Mouse (Mus musculus) Patski (cell line): Measurements from ENCODE around the gene Chrm2. TPM values are rescaled to one million over a fixed set of nuclear protein-coding genes. Genes with fewer than 3 reads are reported as not detected.

Source experiments
- ATAC-seq: fragments of 100-300 bp; one replicate; pipeline ENCODE4 v1.8.0; 2021
- CTCF ChIA-PET: fragments of 350-600 bp; sonication (Branson Sonifier 250); formaldehyde crosslinking; loops from one replicate; lab custom pipeline; 2022; ENCODE audit warnings: inconsistent platforms; lab: Charles Lee
- POLR2A ChIA-PET: fragments of 350-600 bp; sonication (Branson Sonifier 250); formaldehyde crosslinking; loops from one replicate; lab custom pipeline; 2022; ENCODE audit warnings: antibody characterized with exemption, inconsistent platforms; lab: Charles Lee
- DNase-seq: peaks from one replicate; pipeline ENCODE4 v3.0.0-alpha.2; 2011; ENCODE audit warnings: low read depth, low spot score
- H3K27me3 ChIP-seq: fragments of 371-371 bp; one replicate; pipeline ENCODE4 v1.5.1; 2021
- CTCF ChIP-seq: fragments of 100-300 bp; IDR thresholded peaks from one replicate; pipeline ENCODE4 v1.5.1; 2021
- in situ Hi-C: fragments of 300-500 bp; cut with MboI; formaldehyde crosslinking; loops from 3 replicates; pipeline ENCODE4 v1.11.1; 2018; ENCODE audit warnings: low pct_unique_long_range_greater_than_20kb, mixed read lengths
- polyA plus RNA-seq: library from polyadenylated mRNA; unstranded; gene quantifications from one replicate; pipeline ENCODE4 v1.2.3, GENCODE M21; 2021

Gene Chrm2
- polyA plus RNA-seq, 1 experiment from 2014 or later, result not detected

DNA sequence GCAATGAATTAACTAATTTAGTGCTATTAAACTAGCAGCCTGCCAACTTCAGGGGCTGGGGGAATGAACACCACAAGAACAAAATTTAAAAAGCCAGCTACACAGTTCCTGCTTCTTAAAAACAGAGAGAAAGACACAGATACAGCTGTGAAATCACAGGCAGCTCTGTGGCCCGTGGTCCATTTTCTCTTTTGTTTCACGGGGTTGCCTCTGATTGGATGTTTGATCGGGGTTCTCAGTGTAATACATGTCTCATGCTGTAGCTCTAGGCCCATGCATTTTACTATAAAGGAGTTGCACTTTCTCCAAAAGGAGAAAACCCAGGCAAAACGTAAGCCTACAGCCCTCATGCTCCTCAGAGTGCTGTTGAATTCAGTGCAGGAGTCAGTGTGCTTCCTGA, 128.6 kb downstream of the Chrm2 start:
- H3K27me3 ChIP-seq, result no peaks in the 10 kb centered on the region
- CTCF ChIA-PET, result interaction anchor here (1.1 kb wide), 1 partner anchor 10 kb away, joined by 3 read pairs; no protein-coding TSS in a partner anchor
- POLR2A ChIA-PET, result no interaction called here
- ATAC-seq (no peak), DNase-seq (no peak)
- in situ Hi-C loops, result no loop called here
- TF ChIP-seq CTCF, result no peak

- ATAC-seq, result no peak
- CTCF ChIA-PET, result interaction anchor here (1.1 kb wide), 1 partner anchor 10 kb away, joined by 3 read pairs; no protein-coding TSS in a partner anchor
- H3K27me3 ChIP-seq, result no peaks in the 10 kb centered on the region
- DNase-seq, result no peak
- in situ Hi-C loops, result no loop called here
- POLR2A ChIA-PET, result no interaction called here
- no peak for TF ChIP-seq CTCF
Observed at GRCm38 (mm10) chr6:36517242-36517641, 129.4 kb downstream of the Chrm2 start.

DNA sequence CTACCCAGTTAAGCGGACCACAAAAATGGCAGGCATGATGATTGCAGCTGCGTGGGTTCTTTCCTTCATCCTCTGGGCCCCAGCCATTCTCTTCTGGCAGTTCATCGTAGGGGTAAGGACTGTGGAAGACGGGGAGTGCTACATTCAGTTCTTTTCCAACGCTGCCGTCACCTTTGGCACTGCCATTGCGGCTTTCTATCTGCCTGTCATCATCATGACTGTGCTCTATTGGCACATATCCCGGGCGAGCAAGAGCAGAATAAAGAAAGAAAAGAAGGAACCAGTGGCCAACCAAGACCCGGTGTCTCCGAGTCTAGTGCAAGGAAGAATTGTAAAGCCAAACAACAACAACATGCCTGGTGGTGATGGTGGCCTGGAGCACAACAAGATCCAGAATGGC, 135.7 kb downstream of the Chrm2 start:
- TF ChIP-seq CTCF, result no peak
- ChIA-PET POLR2A (no interaction called here), CTCF (no interaction called here)
- ATAC-seq, result no peak
- DNase-seq, result no peak
- in situ Hi-C loops, result no loop called here
- H3K27me3 ChIP-seq, result no peaks in the 10 kb centered on the region

DNA sequence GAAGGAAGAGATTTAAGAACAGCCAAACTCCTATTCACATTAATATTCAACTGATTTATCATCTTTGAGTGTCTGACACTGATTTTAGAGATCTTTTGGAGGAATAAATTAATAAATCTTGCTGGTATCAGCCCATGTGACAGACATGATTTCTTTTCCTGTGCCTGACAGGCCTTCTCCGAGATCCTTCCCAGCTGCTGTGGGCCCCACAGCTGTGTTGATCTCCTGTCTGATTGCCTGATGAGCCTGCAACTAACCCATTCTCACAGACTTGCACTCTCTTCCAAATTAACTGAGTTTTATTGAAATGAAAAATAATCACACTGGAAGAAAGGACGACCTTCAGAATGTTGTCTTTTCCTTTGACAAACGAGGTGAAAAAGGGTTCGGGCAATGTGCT, 140.6 kb downstream of the Chrm2 start:
- POLR2A ChIA-PET, result no interaction called here
- CTCF ChIA-PET, result no interaction called here
- in situ Hi-C loops, result no loop called here
- ATAC-seq (no peak), DNase-seq (no peak)
- H3K27me3 ChIP-seq, result no peaks in the 10 kb centered on the region
- no peak for TF ChIP-seq CTCF

- ChIA-PET POLR2A (no interaction called here), CTCF (no interaction called here)
- no peak for ATAC-seq
- no peak for TF ChIP-seq CTCF
- no peak for DNase-seq
- in situ Hi-C loops, result no loop called here
- H3K27me3 ChIP-seq, result no peaks in the 10 kb centered on the region
Observed at GRCm38 (mm10) chr6:36541247-36541646, 153.4 kb downstream of the Chrm2 start.

DNA sequence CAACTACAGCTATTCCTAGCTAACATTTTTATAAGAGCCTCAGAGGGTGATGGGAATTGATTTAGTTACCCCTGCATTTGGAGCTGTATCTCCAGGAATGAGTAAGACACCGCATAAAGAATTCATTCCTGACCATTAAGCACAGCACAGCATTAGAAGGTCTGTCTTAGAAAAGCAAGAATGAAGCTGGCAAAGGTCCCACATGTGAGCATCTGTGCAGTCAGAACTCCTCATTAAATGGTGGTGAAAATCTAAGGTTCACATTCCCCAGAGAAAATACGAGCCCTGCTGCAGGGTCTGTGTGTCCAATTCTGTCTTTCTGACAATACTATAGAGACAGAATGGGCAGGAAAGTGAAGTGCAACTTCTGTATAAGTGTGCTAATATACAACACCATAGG, 179.0 kb downstream of the Chrm2 start:
- ATAC-seq, result no peak

More for the DNA sequence above, 179.0 kb downstream of the Chrm2 start:
- in situ Hi-C loops, result no loop called here
- no peak for TF ChIP-seq CTCF
- H3K27me3 ChIP-seq, result no peaks in the 10 kb centered on the region
- ChIA-PET POLR2A (no interaction called here), CTCF (no interaction called here)
- DNase-seq, result no peak
